Mouse (Mus musculus): ENCODE results near the gene Rbm38.

GRCm38 (mm10) chr2:173037827-173038607, 17.7 kb downstream of the Rbm38 start:
- TF ChIP-seq POLR2A (IDR thresholded peaks at IDR 0.05; ENCODE audit: borderline replicate concordance, low read depth, low read length) (no peak), CTCF (IDR thresholded peaks at IDR 0.05; ENCODE audit: low read depth, low read length) (no peak)
